Mouse (Mus musculus) forebrain, embryonic 15.5 days (tissue): ENCODE data around the gene Ostm1. TPM values are rescaled to one million over a fixed set of nuclear protein-coding genes. Genes with fewer than 3 reads are reported as not detected.

Source experiments
- ATAC-seq: fragments of 200-750 bp; cut with Nextera tagmentation; replicated peaks from 2 replicates; pipeline ENCODE4 v1.8.0; 2017; ENCODE audit warnings: mild to moderate bottlenecking, moderate TSS enrichment, moderate library complexity
- H3K27ac ChIP-seq: fragments of 300-500 bp; sonication (generic); replicated peaks from 2 replicates; pipeline ENCODE4 v1.5.1; 2015; ENCODE audit warnings: mild to moderate bottlenecking, inconsistent platforms
- H3K27me3 ChIP-seq: fragments of 300-500 bp; sonication (generic); 2 replicates; pipeline ENCODE4 v1.6.1; 2015; ENCODE audit warnings: inconsistent platforms
- H3K36me3 ChIP-seq: fragments of 300-500 bp; sonication (generic); 2 replicates; pipeline ENCODE4 v1.6.1; 2015; ENCODE audit warnings: mild to moderate bottlenecking, inconsistent platforms
- H3K4me1 ChIP-seq: fragments of 300-500 bp; sonication (generic); 2 replicates; pipeline ENCODE4 v1.6.1; 2015; ENCODE audit warnings: inconsistent platforms
- H3K4me2 ChIP-seq: fragments of 300-500 bp; sonication (generic); replicated peaks from 2 replicates; pipeline ENCODE4 v1.6.1; 2015; ENCODE audit warnings: mild to moderate bottlenecking, inconsistent platforms
- H3K4me3 ChIP-seq: fragments of 300-500 bp; sonication (generic); 2 replicates; pipeline ENCODE4 v1.5.1; 2015; ENCODE audit warnings: mild to moderate bottlenecking, inconsistent platforms
- H3K9ac ChIP-seq: fragments of 300-500 bp; sonication (generic); replicated peaks from 2 replicates; pipeline ENCODE4 v1.6.1; 2015; ENCODE audit warnings: mild to moderate bottlenecking, inconsistent platforms
- H3K9me3 ChIP-seq: fragments of 300-500 bp; sonication (generic); 2 replicates; pipeline ENCODE4 v1.6.1; 2016; ENCODE audit warnings: inconsistent platforms
- WGBS: fragments of 180-500 bp; shearing (Covaris S2); methylation state at CpG from one replicate; pipeline ENCODE4 v1.1.7; 2015; ENCODE audit warnings: mixed read lengths; 5-methylcytosine and 5-hydroxymethylcytosine counted together
- polyA plus RNA-seq: library from polyadenylated mRNA; unstranded; fragments of >200 nt; fragmentation: Nextera tagmentation; extraction: Ambion mirVana; gene quantifications from 2 replicates; pipeline ENCODE4 v1.2.1, GENCODE M21; 2015

Gene Ostm1
- polyA plus RNA-seq, 1 experiment from 2014 or later = 51.5 TPM

DNA sequence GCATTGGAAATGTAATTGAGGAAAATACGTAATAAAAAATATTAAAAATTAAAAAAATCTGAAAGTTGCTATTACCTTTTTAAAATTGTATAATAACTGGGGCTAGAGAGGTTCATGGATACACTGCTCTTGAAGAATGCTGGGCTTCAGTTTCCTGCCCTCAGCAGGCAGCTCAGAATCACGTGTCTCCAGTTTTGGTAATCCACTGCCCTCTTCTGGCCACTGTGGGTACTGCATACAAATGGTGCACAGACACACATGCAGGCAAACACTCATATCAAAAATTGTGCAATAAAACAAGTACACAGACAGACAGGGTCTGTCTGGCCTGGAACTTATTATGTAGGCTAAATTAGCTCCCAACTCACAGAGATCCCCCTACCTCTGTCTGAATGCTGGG lies 21.3 kb downstream of the Ostm1 start:
- Histone ChIP-seq H3K9me3 (0 out of 2 replicates have a peak, but pooled peaks cover 4% of the 10 kb centered on the region), H3K4me3 (no peak overlapping the region), H3K27ac (no peak overlapping the region), H3K27me3 (no peaks in the 10 kb centered on the region), H3K9ac (no peak overlapping the region), H3K4me2 (no peak overlapping the region), H3K36me3 (no peaks in the 10 kb centered on the region), H3K4me1 (no peaks in the 10 kb centered on the region)
- ATAC-seq = no peak
- WGBS = 78% methylated on average over 2 of the region's 2 CpGs

DNA sequence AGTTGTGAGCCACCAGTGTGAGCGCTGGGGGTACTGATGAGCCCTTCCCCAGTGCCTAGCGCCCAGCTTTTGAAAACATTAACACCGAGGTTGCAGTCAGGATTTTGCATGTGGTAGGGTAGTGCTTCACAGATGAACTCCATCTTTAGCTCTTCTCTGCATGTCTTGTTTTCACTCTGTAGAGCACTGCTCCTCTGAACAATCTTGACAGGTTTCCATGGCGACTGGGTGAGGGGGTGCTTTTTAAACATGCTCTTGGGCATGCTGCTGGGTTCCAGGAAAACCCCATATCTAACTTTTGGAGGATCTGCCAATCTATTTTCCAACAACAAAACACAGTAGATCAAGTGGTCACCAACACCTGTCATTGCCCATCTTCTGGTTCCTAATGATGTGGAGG lies 23.1 kb downstream of the Ostm1 start:
- Histone ChIP-seq H3K27me3 (no peaks in the 10 kb centered on the region), H3K9ac (no peak overlapping the region), H3K27ac (no peak overlapping the region), H3K4me1 (no peaks in the 10 kb centered on the region), H3K36me3 (no peaks in the 10 kb centered on the region), H3K4me2 (no peak overlapping the region), H3K9me3 (0 out of 2 replicates have a peak, but pooled peaks cover 4% of the 10 kb centered on the region), H3K4me3 (no peak overlapping the region)
- 88% methylated on average over 4 of the region's 4 CpGs for WGBS
- ATAC-seq = no peak

DNA sequence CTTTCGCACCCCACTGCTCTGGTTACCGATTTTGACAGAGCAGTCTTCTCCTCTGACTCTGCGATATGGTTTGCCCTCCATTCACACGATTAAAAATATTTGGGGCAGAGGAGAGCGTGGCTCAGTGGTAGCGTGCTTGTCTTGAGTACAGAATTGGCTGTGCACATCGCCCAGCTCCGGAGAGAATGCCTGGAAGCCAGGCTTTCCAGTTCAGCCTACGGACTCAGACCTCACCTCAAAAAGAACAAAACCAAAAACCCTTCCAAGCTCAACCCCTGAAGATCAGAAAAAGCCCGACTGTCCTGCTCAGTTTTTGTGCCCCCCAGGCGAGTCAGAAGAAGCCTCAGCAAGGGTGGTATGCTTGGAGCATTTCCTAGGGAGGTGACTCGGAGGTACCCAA lies 29.5 kb downstream of the Ostm1 start:
- no peak for ATAC-seq
- H3K27me3 ChIP-seq = 0 out of 2 replicates have a peak, but pooled peaks cover 4% of the 10 kb centered on the region
- H3K36me3 ChIP-seq = no peaks in the 10 kb centered on the region
- H3K4me3 ChIP-seq = peak overlapping the region; percentile 46; the same call in 1 of the 2 replicates
- peaks cover 19% of the 10 kb centered on the region for H3K4me1 ChIP-seq
- 3% methylated on average over 12 of the region's 12 CpGs for WGBS
- no peak overlapping the region for H3K9ac ChIP-seq
- peak overlapping the region; percentile 61 for H3K27ac ChIP-seq
- peak overlapping the region; percentile 81 for H3K4me2 ChIP-seq
- H3K9me3 ChIP-seq = no peaks in the 10 kb centered on the region

DNA sequence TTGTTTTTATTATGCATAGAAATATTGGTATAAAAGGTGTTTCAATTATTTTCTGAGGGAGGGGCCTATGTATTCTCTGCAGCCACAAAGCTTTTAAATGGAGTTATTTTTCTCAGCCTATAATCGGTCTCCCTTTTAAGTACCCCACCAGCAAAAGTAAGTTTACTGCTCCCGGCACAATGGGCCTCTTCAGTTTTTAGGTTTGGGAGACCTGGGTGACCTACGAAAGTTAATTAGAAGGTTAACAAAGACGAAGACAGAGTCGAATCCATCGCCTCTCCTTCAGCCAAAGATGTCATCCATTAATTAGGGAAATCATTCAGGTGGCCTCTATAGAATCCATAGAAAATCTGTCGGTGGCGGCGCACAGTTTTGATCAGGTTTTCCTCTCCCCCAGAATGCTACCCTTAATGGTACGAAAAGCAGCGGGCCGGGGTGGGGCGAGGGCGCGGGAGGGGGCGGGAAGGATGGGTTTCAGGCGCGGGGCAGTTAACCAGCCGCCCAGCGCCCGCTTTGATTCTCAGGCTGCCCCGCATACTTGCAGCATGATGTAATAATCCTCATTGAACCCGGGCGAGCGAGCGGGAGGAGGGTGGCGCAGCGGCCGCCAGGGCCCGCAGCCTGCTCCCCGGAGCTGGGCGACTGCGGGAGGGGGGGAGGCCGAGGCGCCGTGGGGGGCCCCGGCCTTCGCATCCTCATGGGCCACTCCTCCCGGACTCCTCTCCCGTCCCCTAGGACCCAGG lies 30.2 kb downstream of the Ostm1 start:
- H3K27me3 ChIP-seq = 0 out of 2 replicates have a peak, but pooled peaks cover 4% of the 10 kb centered on the region
- H3K9ac ChIP-seq = peak overlapping the region; percentile 69
- H3K27ac ChIP-seq = peak overlapping the region; percentile 61
- H3K4me3 ChIP-seq = peak overlapping the region; percentile 46
- H3K9me3 ChIP-seq = no peaks in the 10 kb centered on the region
- peaks cover 19% of the 10 kb centered on the region for H3K4me1 ChIP-seq
- no peaks in the 10 kb centered on the region for H3K36me3 ChIP-seq
- whole genome bisulfite sequencing = under 1% methylated on average over 39 of the region's 40 CpGs
- peak; percentile 71 for ATAC-seq
- peak overlapping the region; percentile 81 for H3K4me2 ChIP-seq

DNA sequence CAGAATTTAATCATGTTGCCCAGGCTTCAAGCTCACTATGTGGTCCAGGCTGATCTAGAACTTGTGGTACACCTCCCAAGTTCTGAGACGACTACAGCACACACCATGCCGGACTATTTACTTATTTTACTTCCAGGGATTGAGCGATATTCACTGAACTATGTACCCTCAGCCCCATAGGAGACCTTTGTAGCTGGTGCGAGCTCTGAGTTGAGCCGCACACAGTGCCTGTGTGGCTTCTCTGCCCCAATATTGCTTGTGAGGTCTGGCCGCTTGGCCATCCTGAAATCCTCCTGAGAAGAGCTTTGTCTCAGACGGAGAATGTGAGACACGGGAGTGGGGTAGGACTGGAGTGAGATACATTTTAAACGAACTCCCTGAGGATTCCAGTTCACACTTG lies 31.1 kb downstream of the Ostm1 start:
- Histone ChIP-seq H3K9ac (no peak overlapping the region), H3K9me3 (no peaks in the 10 kb centered on the region), H3K27ac (no peak overlapping the region), H3K4me2 (no peak overlapping the region), H3K36me3 (no peaks in the 10 kb centered on the region), H3K4me1 (peaks cover 19% of the 10 kb centered on the region), H3K27me3 (0 out of 2 replicates have a peak, but pooled peaks cover 4% of the 10 kb centered on the region), H3K4me3 (no peak overlapping the region)
- WGBS = 37% methylated on average over 9 of the region's 9 CpGs
- no peak for ATAC-seq

DNA sequence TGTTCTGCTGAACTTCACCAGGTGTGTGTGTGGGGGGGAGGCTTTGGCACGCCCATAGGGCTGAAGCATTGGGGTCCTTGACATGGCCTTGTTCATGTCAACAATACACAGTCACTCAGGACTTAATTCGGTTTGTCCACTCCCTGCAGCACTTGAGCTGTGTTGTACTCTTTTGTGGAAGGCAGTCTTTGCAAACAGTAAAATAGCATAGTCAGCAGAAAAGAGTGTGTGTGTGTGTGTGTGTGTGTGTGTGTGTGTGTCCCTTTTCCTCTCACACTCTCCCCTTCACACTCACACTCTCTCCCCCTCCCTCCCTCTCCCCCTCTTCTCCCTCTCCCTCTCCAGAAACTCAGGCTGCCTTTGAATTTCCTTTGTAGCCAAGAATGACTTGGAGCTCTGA lies 34.7 kb downstream of the Ostm1 start:
- no peak for ATAC-seq
- Histone ChIP-seq H3K4me2 (no peak overlapping the region), H3K9ac (no peak overlapping the region), H3K4me1 (peaks cover 14% of the 10 kb centered on the region), H3K27ac (no peak overlapping the region), H3K36me3 (no peaks in the 10 kb centered on the region), H3K9me3 (no peaks in the 10 kb centered on the region), H3K4me3 (no peak overlapping the region), H3K27me3 (0 out of 2 replicates have a peak, but pooled peaks cover 4% of the 10 kb centered on the region)
- WGBS = 33% methylated on average over 2 of the region's 2 CpGs

DNA sequence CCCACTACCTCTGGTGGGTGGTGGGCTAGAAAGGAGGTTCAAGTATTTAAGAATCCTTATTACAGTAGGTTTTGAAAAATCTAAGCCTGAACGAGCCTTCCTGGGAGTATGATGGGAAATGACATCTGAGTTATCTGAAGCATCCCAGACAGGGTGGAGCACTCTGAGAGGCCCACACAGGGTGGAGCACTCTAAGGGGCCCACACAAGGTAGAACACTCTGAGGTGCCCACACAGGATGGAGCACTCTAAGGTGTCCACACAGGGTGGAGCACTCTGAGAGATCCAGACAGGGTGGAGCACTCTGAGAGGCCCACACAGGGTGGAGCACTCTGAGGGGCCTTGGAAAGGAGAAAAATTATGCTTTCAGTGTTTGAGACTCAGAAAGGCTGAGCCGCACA lies 42.3 kb downstream of the Ostm1 start:
- H3K9ac ChIP-seq = no peak overlapping the region
- H3K36me3 ChIP-seq = no peaks in the 10 kb centered on the region
- no peak overlapping the region for H3K4me2 ChIP-seq
- no peak overlapping the region for H3K27ac ChIP-seq
- H3K9me3 ChIP-seq = no peaks in the 10 kb centered on the region
- no peak overlapping the region for H3K4me3 ChIP-seq
- 88% methylated on average over 2 of the region's 2 CpGs for WGBS
- no peaks in the 10 kb centered on the region for H3K27me3 ChIP-seq
- peaks cover 7% of the 10 kb centered on the region; the same call in 1 of the 2 replicates for H3K4me1 ChIP-seq
- ATAC-seq = no peak

DNA sequence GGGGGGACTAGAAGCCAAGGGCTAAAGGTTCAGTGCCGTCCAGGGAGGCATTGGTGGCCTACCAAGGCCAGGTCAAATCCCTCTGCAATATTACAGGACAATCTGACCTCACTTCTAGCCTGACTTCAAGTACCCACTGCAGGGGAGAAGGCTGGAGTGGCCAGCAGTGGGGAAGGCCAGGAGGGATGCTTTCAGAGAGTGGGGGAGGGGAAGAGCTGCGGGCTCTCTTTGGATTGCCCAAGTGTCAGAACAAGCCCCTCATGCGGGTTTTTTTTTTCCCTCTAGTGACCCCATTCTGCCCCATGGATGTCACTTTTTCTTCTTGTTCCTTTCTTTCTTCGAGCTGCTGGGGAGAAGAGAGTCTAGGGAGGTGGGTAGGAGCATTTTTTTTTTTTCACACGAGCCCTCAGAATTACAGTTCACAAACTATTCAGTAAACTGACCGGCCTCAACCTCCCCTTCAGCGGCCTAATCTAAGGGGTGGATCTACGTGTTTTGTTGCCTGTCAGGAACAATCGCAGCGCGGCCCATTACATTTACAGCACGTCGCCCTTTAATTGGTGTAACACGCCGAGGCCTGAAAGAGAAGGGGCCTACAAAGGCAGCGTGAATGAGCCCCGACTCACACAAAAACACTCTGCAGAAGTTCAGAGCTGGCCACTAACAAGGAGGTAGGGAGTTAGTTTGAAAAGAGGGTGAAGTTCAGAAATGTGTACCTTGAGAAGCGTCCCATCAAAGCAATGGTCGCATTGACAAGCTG lies 47.2 kb downstream of the Ostm1 start:
- H3K36me3 ChIP-seq = no peaks in the 10 kb centered on the region
- no peak overlapping the region for H3K9ac ChIP-seq
- no peaks in the 10 kb centered on the region for H3K9me3 ChIP-seq
- H3K4me1 ChIP-seq = peaks cover 55% of the 10 kb centered on the region
- peak overlapping the region; percentile 75 for H3K4me2 ChIP-seq
- peak; percentile 27 for ATAC-seq
- peak overlapping the region; percentile 86 for H3K27ac ChIP-seq
- H3K27me3 ChIP-seq = 0 out of 2 replicates have a peak, but pooled peaks cover 3% of the 10 kb centered on the region
- H3K4me3 ChIP-seq = no peak overlapping the region
- 3% methylated on average over 19 of the region's 19 CpGs for WGBS

DNA sequence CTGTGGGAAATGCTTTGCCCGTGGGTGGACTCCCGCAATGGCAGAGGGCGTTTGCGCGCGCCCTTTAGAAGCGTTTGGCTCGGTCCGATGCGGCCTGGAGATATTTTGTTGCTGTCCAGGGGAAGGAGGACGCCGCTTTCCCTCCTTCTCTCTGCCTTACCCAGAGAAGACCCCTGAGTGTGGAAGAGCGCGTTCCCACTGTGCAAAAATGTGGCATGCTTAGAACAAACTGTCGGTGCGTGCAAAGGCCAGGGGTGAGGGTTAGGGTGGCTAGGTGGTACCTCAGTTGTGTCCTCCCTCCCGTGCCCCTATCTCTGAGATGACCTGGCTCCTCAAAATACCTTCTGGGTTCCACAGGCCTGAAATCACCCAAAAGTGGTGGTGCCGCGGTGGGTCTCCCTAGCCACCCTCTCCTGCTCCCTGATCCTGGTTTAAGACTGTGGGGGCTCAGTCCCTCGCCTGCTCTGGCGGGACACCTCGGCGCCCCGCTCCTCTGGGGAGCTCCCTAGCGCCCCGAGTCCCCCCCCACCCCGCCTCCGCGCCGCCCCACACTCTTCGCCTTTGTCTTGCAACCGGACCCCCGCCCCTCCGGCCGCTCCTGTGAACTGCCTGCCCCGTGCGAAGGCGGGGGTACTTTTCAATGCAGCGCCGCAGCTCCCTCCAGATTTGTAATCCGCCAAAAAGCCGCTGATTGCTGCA lies 48.3 kb downstream of the Ostm1 start:
- H3K27ac ChIP-seq = peak overlapping the region; percentile 86
- H3K4me2 ChIP-seq = peak overlapping the region; percentile 75
- H3K4me1 ChIP-seq = peaks cover 66% of the 10 kb centered on the region
- no peaks in the 10 kb centered on the region for H3K36me3 ChIP-seq
- ATAC-seq = peak; percentile 31; the same call in 1 of the 2 replicates
- no peaks in the 10 kb centered on the region for H3K9me3 ChIP-seq
- H3K9ac ChIP-seq = peak overlapping the region; percentile 38
- H3K27me3 ChIP-seq = peaks cover 3% of the 10 kb centered on the region; the same call in 1 of the 2 replicates
- WGBS = under 1% methylated on average over 42 of the region's 42 CpGs
- H3K4me3 ChIP-seq = peak overlapping the region; percentile 35

DNA sequence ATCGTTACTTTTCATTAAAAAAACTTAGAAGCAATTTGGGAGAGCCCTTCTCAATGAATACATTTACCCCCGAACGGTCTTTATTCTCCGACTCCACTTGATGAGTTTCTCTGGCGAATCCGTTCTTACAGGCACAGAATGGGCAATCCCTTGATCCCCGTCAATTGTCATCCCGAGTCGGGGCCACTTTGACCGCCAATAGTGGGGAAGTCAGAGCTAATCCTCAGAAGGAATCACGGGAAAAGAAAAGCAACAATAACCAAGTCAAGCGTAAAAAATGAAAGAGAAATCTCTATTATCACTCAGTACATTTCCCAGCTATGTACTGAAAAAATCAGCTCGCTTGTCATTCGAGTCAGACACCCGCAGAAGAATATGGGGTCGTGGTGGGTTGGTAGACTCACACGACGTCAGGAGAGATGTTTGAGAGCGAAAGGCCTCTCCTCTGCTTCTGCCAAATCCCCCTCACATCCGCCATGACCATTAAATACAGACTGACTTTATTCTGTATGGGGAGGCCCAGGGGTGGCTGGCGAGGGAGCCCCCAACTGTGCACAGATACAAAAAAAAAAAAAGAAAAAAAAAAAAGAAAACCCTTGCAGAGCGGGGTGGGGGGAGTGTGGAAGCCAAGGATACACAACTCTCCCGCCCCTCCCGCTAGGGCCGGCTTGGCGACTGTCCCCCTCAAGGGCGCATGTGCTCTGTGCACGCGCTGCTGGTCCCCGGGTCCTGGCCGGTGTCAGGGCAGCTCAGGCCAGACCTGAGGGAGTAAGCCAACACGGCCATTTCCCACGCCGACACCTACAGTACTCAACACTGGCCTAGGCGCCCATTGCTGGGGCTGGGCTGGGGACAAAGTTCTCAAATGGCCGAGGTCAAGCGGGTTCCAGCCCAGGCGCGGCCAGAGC lies 49.1 kb downstream of the Ostm1 start:
- peak overlapping the region; percentile 75 for H3K4me2 ChIP-seq
- no peak for ATAC-seq
- peak overlapping the region; percentile 86 for H3K27ac ChIP-seq
- peaks cover 69% of the 10 kb centered on the region for H3K4me1 ChIP-seq
- 1% methylated on average over 39 of the region's 39 CpGs for WGBS
- peak overlapping the region; percentile 38 for H3K9ac ChIP-seq
- H3K9me3 ChIP-seq = no peaks in the 10 kb centered on the region
- H3K4me3 ChIP-seq = peak overlapping the region; percentile 35
- H3K36me3 ChIP-seq = no peaks in the 10 kb centered on the region
- peaks cover 3% of the 10 kb centered on the region; the same call in 1 of the 2 replicates for H3K27me3 ChIP-seq
